Mouse (Mus musculus) v-Abl transformed pro-B cells (cell line): Measurements from ENCODE around the gene Olfm2.
"Not testable (repeated sequence)": the region's sequence is repeated elsewhere in the genome, so short reads cannot be mapped to it uniquely, and the experiment has no call there.

ENCODE experiments used
- in situ Hi-C, 2 experiments: fragments of 400-800 bp; cut with MboI; formaldehyde crosslinking; loops; one replicate each; pipeline ENCODE4 v1.15.1; 2025; ENCODE audit not compliant: unreplicated experiment in 2 of 2

Olfm2 gene

DNA sequence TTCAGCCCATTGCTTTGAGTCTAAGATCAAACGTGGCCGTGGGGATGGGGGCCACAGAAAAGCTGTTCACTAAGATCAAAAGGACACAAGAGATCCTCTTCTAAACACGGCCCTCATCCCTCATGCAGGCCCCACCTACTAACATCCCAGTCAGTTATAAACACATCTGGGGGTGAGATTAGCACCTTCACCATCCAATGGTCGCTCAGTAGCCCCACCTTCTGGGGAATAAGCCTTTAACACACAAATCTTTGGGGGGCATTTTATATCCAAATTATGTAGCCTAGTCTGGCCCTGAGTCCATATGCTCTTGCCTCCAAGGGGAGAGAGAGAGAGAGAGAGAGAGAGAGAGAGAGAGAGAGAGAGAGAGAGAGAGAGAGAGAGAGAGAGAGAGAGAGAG, 40.2 kb downstream of the Olfm2 start:
- in situ Hi-C loops = no loop called here

DNA sequence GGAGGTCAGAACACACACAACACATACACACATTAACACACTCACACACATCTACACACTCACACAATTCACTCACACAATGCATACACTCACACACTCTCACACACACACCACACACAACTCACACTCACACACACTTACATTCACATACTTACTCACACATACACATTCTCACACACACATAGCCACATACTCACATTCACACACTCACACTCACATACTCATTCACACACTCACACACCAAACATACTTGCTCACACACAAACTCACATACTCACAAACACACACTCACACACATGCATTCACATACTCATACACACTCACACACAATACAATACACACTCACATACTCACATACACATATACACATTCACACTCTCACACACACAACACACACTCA, 40.7 kb downstream of the Olfm2 start:
- in situ Hi-C loops = no loop called here

DNA sequence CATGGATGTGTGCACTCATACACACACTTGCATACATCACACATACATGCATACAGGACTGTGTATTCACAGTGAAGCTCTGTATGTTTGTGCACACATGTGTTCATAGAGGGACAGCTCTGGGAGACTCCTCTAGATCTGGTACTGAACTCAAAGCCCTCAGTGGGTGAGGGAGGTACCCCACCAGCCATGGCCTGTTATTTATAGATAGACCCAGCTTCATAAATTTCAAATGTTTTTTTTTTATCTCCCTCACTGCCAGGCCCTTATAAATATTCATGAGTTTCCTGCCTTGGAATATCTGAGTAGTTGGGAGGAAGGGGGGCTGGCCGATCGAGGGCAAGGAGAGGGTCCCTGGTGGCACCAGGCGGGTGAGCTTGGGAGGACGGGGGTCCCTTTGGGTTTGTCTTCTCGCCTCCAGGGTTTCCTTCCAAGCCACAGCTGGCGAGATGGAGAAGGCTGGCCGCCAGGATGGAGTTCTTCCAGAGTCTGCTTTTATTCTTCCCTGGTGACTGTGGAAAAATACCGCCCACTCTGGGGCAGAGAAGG, 42.2 kb downstream of the Olfm2 start:
- in situ Hi-C loops = no loop called here

DNA sequence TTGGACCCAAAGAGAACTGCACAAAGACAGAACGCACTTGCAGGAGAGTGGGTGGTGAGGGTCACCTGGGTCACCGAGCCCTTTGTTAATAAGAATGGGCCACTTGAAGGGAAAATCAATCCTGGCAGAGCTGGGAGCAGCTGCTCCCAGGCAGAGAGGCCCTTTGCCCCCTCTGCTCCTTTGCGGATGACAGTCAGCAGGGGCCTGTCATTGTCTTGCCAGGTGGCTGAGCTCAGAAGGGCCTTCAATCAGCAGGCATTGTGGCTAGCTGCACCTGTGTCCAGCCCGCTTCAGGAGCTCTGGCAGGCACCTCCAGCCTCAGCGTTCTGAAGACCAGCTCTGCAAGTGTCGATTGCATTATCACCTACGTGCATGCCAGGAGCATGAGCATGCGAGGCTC, 48.7 kb downstream of the Olfm2 start:
- in situ Hi-C loops = no loop called here

DNA sequence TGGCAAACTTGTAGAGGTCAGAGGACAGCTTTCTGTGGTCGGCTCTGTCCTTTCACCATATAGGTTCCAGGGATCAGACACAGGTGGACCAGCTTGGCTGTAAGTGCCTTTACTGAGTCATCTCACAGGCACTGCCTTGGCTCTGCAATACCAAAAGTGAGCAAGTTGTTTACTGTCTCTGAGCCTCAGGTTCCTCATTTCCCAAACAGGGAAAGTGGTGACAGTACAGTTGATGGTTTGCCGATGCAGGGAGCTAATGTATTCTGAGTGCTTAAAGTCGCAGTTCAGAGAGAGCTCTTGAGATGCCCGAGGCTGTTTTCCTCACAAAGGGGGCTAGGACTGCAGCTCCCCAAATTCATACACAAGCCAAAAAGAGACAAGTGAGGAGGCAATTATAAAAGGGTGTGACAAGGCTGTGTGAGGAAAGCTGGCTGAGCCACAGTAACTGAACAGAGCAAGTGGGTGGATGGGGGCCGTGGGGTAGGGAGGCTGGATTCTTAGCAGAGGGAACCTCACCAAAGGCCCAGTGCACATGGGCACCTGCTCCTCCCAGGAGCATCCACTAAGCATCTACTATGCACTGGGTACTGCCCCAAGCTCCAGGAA, 49.9 kb downstream of the Olfm2 start:
- in situ Hi-C loops = no loop called here

DNA sequence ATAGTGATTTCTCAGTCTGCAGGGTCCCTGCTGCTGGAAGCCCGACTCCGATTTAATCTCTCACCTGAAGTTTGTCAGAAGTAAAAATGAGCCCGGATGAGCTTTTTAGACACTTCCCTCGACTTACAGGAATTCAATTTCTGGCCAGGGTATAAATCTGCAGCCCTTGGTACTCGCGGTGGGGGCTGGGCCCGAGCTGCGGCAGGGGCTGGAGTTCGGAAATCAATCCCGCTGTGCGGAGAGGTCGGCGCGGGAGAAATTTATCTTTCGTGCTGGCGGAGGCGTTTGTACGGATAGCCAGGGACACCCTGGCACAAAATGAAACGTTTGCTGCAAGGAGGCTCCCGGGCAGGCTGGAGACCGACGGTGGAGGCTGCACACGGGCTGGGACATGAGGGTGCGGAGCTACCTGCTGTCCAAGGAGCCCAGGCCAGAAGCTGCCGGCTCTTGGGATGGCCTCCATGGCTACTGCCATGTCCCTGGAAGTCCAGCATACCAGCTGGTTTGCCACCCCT, 51.4 kb downstream of the Olfm2 start:
- in situ Hi-C loops = no loop called here

DNA sequence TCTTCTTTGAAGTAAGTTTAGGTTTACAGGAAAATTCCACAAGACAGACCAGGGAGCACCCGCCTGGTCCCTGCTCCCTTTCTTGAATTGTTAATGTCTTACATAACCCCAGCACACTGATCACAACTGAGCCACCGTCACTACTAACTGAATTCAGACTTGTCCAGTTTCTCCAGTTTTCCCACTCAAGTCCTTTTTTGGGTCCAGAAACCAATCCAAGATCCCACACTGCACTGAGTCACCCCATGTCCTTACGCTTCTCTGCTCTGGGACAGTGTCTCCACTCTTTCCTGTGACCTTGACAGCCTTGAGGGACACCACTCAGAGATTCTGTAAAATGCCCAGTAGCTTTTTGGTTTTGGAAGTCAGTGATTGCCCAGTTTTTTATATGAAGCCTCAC, 53.3 kb downstream of the Olfm2 start:
- in situ Hi-C loops = no loop called here

DNA sequence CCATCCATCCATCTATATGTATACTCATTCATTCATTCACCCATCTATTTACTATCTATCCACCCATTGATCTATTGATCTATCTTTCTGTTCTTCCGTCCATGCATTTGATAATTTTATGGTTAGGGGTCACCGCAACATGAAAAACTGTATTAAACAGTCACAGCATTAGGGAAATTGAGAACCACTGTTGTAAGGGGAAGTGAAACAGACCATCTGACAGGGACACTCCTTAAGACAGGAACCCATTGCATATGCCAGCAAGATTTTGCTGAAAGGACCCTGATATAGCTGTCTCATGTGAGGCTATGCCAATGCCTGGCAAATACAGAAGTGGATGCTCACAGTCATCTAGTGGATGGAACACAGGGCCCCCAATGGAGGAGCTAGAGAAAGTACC, 55.7 kb downstream of the Olfm2 start:
- in situ Hi-C loops = not testable (repeated sequence)

DNA sequence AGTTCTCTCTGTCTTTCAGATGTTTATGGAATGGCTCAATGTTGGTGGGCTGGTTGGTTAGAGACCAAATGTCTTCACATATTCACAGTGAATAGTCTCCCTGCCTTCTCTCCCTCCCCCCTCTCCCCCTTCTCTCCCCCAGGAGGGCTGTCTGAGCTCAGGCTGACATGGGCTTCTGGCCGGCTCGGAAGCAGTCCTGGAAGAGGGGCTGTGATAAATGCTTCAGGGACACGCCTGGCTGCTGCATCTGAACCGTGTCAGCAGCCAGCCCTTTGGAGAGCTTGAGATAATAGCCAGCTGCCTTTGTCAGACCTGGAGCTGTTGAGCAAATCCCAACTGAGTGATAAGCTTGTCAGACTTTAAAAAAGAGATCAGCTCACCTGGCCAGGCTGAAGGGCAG, 56.2 kb downstream of the Olfm2 start:
- in situ Hi-C loops = no loop called here

DNA sequence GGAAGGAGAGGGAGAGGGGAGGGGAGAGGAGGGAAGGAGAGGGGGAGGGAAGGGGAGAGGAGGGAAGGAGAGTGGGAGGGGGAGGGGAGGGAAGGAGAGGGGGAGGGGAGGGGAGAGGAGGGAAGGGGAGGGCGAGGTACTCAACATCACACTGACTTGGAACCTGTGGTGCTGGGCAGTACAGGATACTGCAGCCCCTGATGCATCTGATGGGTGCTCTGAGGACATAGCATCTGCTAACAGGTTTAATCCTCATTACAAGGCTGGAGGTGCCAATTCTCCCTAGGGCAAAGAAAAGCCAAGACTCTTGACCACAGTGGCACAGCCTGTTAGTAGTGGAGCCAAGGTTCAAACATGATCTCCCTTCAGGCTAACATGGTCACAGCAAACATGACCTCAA, 56.7 kb downstream of the Olfm2 start:
- in situ Hi-C loops = no loop called here

DNA sequence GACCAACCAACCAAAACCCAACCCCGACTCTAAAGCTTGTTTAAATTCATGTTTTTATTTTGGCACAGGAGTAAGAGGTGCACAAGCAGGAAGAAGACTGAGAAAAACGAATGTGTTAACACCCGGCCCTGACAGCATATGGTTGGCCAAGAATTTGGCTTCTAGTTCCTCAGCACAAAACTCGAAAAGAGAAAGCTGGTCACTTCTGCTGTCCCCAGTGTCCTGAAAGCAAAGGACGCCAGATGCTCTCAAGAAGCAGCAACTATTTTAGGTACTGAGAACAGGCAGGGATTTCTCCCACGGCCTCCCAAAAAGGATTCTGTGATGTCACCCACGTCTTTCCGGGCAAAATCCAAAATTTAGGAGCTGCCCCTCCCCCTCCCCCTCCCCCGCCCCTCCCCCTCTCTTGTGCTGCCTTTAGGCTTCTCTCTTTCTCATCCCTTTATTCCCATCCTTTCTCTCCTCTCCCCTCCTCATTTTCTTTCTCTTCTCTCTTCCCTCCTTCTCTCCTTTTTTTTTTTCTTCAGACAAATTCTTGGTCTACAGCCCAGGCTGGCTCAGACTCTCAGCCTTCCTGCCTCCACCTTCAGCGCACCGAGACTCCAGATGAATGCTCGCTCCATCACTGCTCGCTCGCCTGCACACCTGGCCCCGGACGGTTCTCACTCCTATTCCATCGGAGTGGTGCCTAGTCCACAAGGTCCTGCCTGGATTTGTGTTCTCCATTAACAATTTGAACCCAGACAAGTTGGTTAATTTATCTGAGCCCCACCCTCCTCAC, 60.9 kb downstream of the Olfm2 start:
- in situ Hi-C loops = no loop called here

DNA sequence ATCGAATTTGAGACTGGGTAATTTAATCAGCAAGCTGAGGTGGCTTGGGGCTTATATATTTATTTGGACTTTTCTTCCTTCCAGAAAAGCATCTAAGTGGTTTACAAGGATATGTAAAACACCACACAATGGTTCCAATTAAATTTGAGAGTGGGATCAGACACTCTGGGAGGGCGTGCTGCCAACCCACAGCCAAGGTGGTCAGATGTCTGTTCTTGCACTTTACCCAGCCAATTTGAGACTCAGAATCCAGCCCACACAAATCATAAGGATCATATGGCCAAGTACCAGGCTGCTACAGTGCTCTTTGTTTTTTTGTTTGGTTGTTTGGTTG, 63.8 kb downstream of the Olfm2 start:
- in situ Hi-C loops = no loop called here

DNA sequence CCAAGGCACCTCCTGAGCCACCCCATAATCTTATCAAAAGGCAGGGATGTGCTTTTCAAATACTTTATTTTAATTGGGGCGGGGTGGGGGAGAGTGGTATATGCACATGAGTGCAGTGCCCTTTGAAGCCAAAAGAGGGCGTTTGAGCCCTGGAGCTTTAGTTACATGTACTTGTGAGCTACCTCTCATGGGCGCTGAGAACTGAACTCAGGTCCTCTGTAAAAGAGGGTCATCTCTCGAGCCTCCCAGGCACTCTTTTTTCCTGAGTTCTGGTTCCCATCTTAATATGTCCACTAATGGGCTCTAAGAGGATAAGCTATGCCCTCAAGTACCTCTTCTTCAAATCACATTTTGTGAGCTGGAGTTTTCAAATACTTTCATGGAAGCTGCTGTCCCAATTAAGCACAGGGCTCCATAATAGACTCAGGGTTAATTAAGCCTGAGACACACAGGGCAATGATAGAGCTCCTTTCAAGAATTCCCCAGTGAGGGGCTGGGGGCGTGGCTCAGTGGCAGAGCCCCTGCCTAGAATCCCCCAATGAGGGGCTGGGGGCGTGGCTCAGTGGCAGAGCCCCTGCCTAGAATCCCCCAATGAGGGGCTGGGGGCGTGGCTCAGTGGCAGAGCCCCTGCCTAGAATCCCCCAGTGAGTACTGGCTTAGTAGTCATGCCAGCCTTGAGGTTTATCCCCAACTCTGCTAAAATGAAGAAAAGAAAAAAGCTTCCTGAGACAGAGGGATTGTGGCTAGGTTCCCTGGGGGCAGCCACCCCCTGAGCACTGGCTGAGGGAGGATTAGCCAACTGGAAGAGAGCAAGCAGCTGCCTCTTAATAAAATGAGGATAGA, 64.4 kb downstream of the Olfm2 start:
- in situ Hi-C loops = no loop called here

DNA sequence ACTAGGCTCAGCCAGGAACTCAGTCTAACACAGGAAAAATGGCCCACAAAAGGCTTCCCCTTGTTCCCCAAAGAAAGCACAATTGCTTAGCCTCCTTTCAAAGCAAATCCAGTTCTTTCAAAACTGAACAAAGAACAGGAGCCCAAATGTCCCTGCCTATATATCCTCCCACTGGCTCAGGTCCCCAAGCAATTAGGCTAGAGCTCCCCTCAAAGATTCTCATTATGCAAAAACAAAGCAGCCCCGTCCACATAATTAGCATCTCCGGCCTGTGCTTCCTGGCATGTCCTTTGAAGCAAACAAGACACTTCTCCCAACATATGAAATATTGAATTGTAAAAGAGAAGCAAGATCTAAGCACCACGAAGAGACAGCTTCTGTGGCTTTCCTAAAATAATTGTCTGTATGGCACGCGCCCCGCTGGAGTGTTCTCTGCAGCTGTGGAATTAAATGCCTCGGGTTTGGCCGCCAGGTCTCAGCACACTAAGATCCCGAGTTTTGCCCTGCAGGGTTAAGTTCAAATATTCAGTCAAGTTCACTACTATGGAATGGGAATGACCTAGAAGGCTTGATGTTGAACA, 65.7 kb downstream of the Olfm2 start:
- in situ Hi-C loops = no loop called here

DNA sequence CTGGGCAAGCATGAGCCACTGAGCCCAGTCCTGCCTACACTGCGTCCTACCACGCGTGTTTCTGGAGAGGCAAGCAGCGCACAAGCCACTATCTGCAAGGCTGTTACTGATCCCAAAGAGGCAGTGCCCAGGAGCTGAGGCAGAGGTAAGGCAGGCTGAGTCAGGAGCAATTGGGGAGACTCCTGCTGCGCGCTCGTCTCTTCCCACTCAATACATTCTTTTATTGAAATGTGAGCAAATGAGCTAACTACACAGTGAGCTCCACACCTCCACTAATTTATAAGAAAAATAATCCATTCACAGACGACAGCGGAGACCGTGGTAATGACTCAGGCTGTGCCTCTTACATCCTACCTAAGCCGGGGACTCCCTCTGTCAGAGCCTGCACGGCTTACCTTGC, 68.3 kb downstream of the Olfm2 start:
- in situ Hi-C loops = no loop called here

DNA sequence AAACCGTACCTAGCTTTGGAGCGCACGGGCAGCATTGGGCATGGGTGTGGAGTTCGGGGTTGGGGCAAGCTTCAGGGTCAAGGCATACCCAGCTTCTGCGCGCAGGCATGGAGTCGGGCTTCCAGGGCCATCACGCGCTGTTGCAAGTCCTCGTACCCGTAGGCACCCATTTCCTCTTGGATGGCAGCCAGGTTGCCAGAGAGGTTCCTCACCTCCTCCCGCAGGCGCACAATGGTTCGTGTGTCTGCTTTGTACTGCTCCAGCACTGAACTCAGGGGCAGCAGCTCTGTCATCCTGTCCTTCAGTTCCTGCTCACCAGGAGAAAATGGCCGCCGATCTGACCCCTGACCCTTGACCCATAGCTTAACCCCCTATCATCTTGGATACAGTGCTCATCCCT, 74.1 kb downstream of the Olfm2 start:
- in situ Hi-C loops = no loop called here

DNA sequence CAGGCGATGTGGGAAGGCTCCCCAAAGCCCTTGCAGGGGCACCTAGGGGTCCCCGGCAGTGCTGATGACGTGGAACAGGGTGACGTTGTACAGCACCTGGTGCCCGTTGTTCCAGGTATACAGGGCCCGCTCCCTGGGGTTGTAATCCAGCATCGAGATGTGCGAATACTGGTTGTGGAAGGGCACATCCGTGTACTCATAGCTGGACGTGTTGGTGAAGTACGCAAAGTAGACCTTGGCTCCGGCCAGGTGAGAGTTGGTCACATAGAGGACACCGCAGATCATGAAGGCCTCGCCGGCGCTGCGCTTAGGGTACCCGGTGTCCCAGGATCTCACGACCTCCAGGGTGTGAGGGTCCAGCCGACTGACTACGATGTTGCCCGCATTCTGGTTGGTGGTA, 78.1 kb downstream of the Olfm2 start:
- in situ Hi-C loops = loop anchor here in 1 of 2 experiments (5.0 kb wide), 1 partner anchor 191 kb away; no protein-coding TSS in a partner anchor

DNA sequence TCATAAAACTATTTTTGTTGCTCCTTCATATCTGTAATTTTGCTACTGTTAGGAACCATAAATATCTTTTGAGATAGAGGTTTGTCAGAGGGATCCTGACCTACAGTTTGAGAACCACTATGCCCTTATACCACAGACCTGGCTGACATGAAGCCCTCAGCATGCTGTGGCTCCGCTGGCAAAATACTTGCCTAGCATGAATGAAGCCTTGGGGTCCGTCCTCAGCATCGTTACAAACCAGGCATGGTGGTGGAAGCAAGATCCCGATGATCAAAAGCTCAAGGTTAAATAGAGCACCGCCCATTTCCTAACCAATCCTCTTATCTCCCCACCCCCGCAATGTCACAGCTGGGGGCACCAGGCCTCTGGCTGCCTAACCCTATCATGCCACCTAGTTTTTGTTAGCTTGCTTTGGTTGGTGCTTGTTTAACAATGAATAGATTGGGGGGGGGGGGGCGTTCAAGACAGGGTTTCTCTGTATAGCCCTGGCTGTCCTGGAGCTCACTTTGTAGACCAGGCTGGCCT, 79.6 kb downstream of the Olfm2 start:
- in situ Hi-C loops = loop anchor here in 1 of 2 experiments (5.0 kb wide), 1 partner anchor 189 kb away; no protein-coding TSS in a partner anchor

DNA sequence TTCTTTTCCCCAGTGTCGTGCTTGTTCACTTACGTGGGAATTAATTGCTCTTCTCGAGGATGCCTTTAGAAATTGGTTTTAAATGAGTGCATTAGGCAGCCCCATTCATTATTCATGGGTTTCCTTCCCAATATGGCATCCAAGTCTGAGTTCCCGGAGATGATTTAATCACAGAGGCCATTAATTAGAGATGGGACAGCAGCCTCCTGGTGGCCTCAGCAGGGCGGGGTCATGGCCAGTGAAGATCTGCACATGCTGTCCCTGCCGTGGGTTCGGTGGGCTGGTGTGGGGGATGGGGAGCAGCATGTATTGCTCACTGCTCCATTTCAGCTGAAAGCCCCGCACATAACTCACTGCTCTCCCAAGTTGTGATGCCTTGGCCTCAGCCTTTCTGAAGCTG, 80.2 kb downstream of the Olfm2 start:
- in situ Hi-C loops = loop anchor here in 1 of 2 experiments (5.0 kb wide), 1 partner anchor 189 kb away; no protein-coding TSS in a partner anchor

DNA sequence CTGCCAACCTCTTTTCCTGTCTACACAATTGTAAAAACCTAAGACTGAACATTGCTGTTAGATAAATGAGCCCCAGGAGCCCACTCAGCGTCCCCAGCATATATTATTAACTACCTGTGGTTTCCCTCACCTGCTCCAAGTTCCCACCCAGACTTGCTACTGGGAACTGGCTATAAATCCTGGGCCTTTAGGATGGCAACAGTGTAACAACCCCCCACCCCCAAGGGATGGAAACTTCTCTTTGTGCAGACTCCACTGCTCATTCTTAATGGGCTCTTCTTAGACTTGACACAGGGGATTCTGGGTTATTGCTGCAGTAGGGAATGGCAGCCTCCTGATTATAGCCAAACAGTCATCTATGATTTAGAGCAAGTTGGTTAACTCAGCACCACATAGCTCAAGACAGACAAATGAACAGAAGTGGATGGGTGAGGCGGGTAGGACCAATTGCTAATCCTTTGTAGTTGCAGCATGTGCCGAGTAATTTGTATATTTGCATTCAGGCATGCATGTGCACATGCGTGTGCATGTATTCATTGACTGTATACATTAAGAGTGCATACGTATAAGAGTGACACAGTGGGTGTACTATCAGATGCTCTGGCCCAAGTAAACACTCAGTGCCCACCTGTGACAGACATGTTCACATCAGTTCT, 81.0 kb downstream of the Olfm2 start:
- in situ Hi-C loops = loop anchor here in 1 of 2 experiments (5.0 kb wide), 1 partner anchor 188 kb away; no protein-coding TSS in a partner anchor
